Mouse (Mus musculus) T-helper 17 cell (primary cell): ENCODE measurements at regions not wholly inside any gene's neighbourhood (a gene's known extent, or its start where the extent isn't known, plus 50 kb on each side); places are given as distances from the start of the nearest gene placed in this dataset.

ENCODE experiments used
- in situ Hi-C, 2 experiments: fragments of 300-600 bp; cut with MboI, MseI; formaldehyde crosslinking; loops; 1 replicate in 1 of 2; 2 replicates in 1 of 2; pipeline ENCODE4 v1.15.1; 2025; ENCODE audit warnings: high pct_unique_total_duplicates in 2 of 2

DNA sequence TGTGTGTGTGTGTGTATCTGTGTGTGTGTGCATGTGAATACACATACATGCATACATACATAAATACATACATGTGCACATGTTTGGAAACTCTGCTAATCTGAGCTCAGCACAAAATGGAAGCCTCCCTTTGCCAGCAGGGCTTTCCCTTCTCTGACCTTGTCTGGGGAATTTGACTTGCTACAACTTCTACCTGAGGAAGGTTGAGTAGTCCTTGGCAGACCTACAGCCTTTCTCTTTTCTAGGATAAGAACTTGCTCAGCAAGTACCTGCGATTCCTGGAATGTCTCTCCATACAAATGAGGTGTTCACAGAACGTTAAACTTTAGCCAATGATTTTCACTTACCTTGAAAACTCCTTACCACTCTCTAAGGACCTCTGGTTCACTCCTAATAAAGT is 472.7 kb upstream of the Nr2f2 start:
- in situ Hi-C loops, result no loop called here

DNA sequence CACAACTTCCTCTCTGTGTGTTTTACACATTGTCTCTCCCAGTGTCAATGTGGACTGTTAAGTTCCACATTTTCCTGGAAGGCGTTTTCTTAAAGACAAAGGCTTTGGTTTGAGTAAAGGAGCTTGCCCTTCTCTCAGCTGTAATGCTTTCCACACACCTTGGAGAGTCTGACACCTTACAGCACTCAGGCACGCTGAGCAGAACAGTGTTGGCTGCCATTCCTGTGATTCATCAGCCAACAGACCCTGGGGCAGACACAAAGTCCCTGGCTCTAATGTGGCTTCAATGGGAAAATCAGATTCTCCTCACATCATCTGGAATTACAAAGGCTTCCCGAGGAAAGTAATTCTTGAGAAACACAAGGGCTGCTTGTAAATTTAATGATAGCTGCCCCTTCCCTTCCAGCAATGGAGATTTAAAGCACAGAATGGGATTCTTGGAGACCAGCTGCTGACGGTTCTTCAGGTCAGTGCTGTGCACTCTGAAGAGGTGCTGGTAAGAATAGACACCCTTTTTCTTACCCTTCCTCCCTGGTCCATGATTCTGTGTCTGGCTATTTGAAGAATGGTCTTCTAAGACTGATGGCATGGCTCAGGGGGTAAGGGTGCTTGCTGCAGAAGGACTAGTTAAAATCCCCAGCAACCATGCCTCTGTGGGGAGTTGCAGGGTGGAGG is 468.4 kb upstream of the Nr2f2 start:
- in situ Hi-C loops, result no loop called here

DNA sequence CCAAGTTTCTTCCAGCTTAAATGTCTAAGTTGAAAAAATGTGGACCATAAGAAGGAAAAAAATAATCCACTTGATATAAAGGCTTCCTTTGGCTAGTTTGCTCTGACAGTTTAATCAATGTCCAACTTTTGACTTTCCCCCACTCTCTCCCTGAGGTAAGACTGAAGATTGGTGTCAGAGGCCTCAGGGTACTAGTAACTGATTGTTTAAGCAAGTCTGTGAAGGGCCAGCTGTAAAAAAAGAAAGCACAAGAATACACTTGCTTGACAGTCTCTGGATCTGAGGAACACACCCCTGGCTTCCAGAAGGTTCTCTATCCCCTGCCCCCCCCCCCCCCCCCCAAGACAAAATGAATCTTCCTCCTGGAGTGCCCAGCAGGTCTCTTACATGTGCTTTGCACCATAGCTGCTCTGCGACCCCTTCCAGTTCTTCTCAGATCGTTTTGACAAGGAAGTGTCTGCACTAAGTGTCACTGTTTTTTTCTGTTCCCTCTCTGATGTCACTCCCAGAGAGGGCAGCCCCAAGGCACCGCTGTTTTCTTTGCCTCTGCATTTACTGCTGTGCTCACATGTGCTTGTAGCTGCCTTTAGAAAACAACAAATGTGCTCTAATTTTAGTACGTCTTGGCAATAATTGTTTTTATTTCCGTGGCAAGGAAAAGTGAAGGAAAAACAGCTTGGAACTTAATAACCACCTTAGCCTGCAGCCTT is 462.1 kb upstream of the Nr2f2 start:
- in situ Hi-C loops, result no loop called here

DNA sequence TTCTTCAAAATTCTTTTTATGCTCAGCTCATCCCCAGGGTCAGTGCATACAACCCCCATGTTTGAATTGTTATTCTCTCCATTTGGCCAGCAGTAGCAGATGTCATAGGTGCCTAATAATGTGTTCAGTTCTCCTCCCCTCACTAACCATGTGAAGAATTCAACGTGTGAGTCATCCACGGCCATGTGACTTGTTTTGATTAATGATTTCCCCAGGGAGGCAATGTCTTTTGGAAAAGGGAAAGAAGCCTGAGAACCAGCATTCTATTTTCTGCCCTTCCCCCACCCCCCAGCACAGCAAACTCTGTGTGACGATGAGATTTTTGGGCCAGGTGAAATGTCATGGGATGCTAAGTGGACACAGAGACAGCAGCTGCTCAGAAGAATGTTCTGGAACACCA is 459.5 kb upstream of the Nr2f2 start:
- in situ Hi-C loops, result no loop called here

DNA sequence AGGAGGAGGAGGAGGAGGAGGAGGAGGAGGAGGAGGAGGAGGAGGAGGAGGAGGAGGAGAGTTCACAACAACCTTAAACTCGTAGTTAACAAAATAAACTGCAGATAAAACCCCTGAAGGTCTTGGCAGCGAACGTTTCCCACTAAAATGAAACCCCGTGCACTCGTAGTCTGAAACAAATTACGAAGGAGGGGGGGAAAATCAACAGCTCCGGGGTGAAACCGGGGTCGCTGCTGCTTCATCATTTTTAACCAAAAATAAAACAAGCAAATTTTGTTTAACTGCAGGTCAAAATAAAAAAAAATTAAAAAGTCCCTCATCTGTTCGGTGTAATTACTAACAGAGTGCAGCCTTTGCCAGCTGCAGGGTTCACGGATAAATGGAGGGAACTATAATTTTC is 456.5 kb upstream of the Nr2f2 start:
- in situ Hi-C loops, result no loop called here

DNA sequence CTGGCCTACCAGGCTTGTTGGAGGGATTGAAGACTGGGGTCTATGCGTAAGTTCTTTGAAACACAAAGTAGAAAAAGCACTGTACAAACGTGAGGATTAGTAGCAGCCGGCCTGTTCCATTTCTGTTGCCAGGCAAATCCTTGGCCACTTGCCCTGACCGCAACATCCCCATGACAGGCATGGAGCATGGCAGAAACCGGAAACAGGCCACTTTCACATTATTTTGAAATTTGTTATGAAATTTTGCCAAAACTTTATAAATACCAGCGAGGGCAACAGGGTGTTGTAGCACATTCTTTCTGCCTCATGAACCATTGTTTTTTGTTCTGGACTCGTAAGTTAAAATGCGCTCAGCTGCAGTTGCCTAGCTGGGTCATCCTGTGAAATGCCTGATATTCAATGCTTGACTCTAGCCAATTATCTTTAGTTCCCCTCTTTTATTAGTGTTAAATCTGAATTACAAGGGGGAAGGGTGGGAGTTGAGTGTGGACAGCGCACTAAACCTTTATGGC is 455.8 kb upstream of the Nr2f2 start:
- in situ Hi-C loops, result no loop called here

DNA sequence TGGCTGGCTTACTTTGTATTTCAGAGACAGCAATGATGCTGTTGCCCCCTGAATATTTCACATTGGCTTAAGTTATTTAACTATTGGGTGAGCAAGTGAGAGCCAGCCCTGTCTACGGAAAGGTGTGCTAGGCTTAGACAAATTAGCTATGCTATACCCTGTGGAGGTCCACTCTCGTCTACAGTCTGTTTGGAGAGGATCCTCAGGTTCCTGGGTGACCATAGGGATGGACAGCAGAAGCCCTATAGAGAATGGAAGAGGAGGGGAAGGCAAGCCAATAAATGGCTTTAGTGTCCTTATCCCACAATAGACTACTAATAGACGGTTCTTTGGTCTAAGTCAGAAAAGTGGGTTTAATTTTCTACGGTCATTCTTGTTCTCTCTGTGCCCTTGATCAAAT is 455.3 kb upstream of the Nr2f2 start:
- in situ Hi-C loops, result no loop called here

DNA sequence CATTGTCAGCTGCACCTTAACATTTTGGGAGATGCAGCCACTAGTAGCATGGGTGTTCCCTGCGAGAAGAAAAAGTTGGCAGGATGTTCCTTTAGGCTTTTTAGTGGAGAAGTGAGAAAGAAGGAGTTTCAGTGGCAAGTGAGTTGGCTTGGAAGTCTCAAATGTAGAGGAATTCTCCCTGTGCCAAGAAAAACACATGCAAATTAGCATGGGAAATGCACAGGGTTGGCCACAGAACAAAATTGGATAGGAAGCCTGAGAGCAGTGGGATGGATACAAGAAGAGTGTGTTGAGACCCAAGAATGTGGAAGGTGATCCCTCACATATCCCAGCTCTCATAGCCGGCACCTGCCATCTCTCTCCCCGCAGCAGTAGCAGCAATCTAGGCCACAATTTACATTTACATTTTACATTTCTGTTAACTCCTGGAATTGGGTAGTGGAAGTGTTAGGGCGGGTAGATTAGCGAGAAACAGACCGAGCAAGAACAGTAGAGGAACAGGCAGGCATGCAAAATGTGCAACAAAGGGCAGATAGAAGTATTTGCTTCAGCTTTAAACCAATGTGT is 450.9 kb upstream of the Nr2f2 start:
- in situ Hi-C loops, result no loop called here

DNA sequence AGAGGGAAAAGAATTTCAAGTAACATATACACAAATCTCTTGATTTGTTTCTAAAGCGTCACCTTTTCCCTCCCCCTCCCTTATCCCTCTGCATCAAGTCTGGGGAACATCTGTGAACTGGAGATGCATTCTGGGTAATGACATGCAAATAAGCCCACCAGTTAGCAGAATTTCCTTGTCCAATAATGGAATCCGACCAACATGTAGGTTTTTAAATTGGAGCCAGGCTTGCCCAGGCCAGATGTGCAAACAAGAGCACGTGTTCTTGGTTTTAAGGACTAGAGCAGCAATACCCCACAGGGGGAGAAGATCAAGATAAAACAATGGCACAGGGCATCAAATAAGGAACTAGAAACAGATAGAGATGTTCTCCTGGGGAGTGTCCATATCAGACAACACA is 447.9 kb upstream of the Nr2f2 start:
- in situ Hi-C loops, result no loop called here

DNA sequence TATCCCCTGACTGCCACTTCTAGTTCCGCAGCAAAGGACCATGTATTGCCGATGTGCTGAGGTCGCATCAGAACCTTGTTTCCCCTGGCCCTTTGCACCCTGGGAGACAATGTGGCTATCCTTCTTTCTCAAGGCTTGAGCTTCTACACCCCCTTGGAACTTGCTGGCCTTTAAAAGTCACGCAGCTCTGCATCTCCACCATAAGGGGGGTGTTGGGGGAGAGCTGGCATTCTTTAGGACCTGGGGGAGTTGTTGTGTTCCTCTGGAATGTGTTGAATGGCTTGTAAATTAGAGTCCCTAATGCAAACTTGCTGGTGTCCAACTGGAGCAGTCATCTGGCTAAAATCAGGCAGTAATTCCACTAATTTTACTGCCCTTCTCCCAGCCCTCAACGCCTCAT is 446.6 kb upstream of the Nr2f2 start:
- in situ Hi-C loops, result no loop called here

DNA sequence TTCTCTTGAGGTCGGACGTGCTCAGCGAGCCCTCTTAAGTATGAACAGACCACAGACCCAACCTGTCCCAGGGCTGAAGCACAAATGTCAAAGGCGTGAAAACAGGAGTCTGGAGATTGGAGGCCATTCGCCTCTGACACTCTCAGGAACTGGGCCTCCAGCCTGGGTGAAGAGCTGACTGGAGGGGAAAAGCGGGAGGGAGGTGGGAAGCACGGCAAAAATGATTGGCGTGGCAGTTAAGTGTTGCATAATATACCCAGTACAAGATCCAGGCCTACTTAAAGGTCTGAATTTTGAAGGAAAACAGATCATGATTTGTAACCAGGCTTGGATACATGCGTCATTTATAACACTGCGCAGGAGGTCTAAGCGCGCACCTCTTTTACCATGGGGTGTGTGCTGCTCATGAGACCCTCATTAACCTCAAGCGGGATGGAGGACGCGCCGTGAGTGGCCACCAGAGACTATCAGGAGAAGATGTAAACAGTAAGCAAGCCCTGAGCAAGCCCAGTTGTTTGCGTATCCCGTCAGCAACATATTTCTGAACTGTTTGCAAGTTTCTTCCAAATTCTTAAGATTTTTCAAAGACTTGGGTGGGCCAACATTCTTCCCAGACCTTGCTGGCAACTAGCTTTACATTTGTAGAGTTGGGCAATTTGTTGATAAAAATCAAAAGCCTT is 444.0 kb upstream of the Nr2f2 start:
- in situ Hi-C loops, result no loop called here

DNA sequence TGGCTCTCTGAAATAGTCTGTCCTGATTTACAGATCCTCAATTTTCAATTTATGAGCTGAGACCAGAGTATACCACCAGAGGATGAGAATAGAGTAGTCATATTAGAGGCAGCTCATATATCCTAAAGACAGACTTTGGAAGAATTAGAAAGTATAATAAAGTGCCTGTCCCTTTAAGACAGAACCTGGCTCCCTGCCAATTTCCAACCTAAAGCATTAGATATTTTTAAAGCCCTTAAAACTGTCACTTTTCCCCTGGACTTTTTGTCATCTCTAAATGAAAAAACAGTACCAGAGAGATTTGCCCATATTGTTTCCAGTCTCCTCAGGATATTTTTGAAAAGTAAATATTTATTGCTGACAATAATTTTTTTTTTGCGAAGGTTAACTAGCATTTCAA is 437.7 kb upstream of the Nr2f2 start:
- in situ Hi-C loops, result no loop called here

DNA sequence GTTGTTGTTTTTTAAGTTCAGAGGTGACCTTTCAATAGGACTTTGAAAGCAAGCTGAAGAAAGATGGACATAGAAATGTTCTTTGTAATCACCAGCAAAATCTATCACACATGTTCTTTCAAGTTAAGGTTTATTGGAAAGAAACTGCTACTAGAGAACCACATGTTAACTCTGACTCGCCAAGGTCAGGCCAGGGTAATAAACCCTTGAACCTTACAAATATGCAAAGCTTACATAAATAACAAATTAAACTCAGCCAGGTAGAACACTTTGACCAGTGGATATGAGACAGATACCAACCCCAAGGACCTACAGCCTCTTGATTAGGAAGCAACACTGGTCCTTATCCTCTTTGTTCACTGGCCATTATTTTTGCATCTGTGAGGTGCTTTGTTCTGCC is 433.4 kb upstream of the Nr2f2 start:
- in situ Hi-C loops, result no loop called here

DNA sequence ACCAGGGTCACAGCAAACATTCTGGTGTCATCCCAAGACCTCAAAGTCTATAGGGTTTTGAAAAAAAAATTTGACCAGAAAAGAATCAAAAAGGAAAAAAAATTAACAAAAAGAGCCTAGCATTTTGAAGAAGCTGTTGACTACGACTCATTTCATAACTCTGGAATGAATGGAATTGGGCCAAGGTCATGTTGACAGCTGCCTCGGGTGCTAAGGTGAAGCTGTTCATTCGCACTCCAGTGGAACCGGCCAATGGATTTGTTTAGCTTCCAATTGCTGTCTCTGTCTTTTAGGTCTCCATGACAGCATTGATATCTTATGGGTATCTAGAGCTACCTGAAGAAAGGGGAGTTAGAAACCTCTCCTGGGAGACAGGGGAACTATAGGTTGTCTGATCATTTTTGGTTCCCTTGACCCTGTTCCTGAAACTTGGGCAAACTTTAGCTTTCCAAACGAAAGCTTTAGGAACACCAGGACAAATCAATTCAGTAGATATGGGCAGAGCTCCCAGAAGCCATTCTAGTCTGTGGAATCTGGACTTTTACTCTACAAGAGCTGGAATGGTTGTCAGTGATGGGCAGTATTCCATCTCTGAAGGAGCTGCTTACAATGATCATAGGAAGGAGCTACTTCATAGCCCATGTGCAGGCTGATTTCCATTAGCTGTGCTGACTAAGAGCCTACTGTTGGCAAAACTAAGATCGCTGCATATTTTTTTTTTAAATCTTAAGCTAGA is 432.7 kb upstream of the Nr2f2 start:
- in situ Hi-C loops, result no loop called here

DNA sequence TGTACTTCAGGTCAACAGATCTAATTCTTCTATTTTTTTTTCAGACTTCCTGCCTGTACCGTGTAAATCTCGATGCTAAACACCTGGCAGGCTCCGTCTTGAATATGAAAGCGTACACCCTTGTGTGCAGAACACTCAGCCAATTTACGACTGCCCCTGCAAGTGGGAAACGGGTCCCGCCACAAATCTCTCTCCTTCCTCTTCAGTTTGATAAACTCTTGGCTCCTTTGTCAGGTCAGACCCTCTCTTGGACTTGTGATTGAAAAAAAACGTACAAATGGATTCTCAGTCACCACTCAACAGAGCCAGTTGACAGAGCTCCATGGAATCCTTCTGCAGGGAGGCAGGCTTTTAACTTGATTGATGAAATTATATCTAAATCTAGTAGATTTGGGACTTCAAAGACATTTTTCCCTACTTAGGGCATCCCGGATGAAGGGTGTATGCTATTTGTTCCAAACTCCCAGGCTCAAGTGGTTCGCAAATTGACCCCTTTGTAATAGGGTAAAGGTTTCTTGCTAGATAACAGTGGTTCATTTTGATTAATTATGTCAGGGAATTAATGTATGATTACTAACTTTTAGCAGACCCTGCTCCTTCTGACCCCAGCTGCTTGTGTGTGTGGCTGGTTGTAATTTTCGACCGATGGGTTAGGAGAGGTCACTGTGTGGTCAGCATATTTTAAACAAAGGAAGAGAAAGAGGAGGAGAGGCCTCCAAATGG is 429.7 kb upstream of the Nr2f2 start:
- in situ Hi-C loops, result no loop called here

DNA sequence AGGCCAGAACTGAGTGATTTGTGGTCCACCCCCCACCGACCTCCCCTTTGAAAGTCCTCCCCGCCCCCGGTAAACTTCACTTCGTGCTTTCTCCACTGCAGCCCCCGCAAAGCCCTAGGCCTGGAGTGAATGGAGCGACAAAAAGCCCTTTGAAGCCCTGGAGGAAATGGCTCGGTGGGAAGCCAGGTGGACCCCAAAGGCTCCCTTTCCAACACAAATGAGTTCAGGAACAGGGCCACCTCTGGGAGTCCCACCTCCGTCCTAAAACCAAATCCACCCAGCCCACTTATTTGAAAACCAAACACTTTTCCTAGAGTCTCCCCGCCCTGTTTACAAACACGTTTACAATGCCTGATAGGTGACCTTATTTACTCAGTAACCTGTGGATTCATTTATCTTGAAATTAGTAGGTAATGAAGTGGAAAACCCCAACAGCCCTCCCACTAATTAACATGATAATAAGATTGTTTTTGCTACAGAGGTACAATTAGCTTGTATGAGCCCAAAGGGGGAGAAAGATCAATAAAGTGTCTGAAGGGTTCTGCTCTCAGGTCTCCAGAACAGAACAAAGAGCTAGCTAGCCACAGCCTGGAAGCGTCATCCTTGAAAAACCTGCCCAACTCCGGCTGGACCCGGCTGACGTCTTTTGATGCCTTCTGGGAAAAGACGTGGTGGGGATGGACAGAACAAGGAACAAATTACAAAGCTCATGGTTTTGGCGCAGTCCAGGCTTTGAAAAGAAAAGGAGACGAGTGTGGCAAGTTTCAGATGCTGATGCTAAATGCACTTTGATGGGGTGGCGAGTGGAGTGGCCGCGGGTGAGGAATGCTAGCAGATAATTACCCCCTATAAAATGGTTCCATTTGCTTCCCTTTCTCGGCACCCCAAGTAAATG is 422.6 kb upstream of the Nr2f2 start:
- in situ Hi-C loops, result no loop called here

DNA sequence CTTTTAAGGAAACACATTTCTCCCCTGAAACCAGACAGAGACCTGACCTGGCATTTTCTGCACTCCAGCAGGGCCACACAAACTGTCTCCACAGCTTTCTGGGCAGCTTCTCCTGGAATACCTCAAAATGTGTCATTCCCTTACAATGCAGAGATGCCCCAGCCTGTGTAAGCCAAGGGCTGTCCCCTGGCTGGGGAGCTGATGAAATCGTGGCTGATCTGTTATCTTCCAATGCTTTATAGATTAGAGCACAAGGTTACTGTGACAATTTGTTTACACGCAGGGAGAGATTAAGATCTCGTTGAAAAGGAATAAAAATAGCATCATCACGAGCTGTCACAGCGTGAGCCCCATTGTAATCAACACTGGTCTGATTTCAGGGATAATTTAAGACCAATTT is 421.4 kb upstream of the Nr2f2 start:
- in situ Hi-C loops, result no loop called here

DNA sequence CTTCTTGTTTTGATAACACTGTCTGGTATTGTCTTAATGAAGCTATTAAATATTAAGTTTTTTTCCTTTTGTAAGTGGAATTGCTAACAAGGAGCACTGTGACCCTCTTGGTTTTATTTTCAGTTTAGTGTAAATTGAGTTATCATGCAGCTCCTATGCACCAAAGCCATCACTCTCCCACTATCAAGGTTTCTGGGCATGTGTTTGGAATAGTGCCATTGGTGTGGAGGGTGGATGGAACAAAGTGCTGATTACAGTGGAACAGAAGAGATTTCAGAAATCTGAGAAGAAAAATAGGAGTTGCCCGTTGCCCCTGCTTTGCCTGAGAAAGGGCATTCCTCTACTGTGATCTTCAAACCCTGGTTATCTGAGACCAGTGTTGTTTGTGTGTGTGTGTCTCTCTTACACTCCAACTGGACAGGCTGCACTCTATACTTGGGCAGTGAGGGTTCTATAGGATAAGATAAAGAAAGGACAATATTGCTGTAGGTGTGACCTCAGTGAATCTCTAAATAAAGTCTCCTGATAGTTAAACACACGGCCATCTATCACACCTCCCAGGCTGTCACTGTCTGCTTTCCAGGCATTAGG is 414.3 kb upstream of the Nr2f2 start:
- in situ Hi-C loops, result no loop called here

DNA sequence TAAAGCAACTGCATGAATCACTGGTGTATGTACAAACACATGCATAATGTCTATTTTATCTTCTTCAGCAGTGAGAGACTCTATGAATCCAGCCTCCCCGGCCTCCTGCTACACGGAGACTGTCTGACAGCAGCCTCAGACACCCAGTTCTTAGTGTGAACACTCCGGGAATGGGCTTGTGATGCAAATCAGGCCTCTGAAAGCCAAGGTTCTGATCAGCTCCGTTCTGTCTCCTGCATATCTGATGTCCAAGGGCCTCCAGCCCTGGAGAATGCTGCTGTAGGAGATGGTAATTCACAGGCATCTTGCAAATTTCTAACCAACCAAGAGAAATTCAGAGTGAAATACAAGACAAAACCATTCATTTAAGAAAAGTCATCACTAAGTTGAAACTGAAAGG is 411.2 kb upstream of the Nr2f2 start:
- in situ Hi-C loops, result no loop called here

DNA sequence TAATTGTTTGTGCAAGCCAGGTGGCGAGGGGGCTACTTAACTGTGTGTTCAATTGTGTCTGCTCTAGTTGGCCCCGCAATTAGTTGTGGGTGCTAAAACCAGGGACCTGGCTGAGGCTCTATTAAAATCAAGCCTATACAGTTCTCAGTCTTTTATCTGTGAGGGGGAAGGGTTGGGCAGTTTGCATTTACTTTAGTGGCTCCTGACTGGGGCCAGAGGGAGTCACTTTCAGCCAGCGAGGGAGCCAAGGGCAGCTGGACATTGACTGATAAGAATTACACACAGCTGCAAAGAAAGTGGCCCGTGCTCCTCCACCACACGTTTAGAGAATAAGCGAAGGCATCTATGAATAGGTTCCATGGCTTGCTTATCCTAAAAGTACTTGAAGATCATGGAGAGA is 403.1 kb upstream of the Nr2f2 start:
- in situ Hi-C loops, result no loop called here
